In genomic region chr1:173365970-173366409, GRCm38 (mm10) we compare ENCODE assay signal across 8 mouse cellular contexts. TPM values are rescaled to one million over a fixed set of nuclear protein-coding genes. Genes with fewer than 3 reads are reported as not detected.
DNase-seq lines count a peak whose midpoint lies in the region; ATAC-seq and TF ChIP-seq lines count a peak whose summit lies in the region.
"Had no signal": no experiment of that assay in that cellular context is flagged by ENCODE, and none has a peak within 500 bp of the region (broad histone marks: within the 10 kb centered on the region; RNA-seq: fewer than 3 reads in every experiment).

No protein-coding gene starts in this region.

- H3K9me3 ChIP-seq in liver, embryonic 14.5 days (ENCODE audit: control insufficient read depth, low read length), result no peaks in the 10 kb centered on the region
- no peaks in the 10 kb centered on the region for H3K9me3 ChIP-seq in stomach, embryonic 16.5 days (replicated peaks; ENCODE audit: control insufficient read depth, low read length)

- ATAC-seq in liver, embryonic 14.5 days (ENCODE audit: insufficient read depth), result peak; percentile 43; the same call in 1 of the 2 replicates
- ATAC-seq in stomach, embryonic 16.5 days (ENCODE audit: insufficient read depth, low FRiP score), result no peak

- no peak for TF ChIP-seq EP300 in liver, embryonic 14.5 days (IDR thresholded peaks at IDR 0.05; ENCODE audit: low read depth)

- no peak overlapping the region for H3K9ac ChIP-seq in liver, embryonic 14.5 days (replicated peaks)
- H3K9ac ChIP-seq in stomach, embryonic 16.5 days (ENCODE audit: low read length), result no peak overlapping the region

- H3K4me1 ChIP-seq in cortical plate, adult 2 months (ENCODE audit: control insufficient read depth, insufficient read depth, low read length), result peaks cover 8% of the 10 kb centered on the region
- H3K4me1 ChIP-seq in liver, embryonic 14.5 days (replicated peaks; ENCODE audit: control insufficient read depth in 2 of 2, insufficient read depth in 2 of 2, low read length in 1 of 2), result peaks cover 0 to 6% of the 10 kb centered on the region in 2 experiments; a peak in 2 of 4 replicates
- H3K4me1 ChIP-seq in stomach, embryonic 16.5 days (ENCODE audit: control insufficient read depth, insufficient read depth, low read length), result peaks cover 11% of the 10 kb centered on the region; the same call in 1 of the 2 replicates

- no peak for TF ChIP-seq POLR2A in cortical plate, adult 2 months (IDR thresholded peaks at IDR 0.05; ENCODE audit: extremely low read depth, insufficient read depth, low read length)

- no peak overlapping the region for H3K4me2 ChIP-seq in liver, embryonic 14.5 days (ENCODE audit: low read depth)
- peak overlapping the region; percentile 70 for H3K4me2 ChIP-seq in stomach, embryonic 16.5 days (ENCODE audit: low read depth, low read length)

- H3K27me3 ChIP-seq in liver, embryonic 14.5 days (ENCODE audit: control insufficient read depth, insufficient read depth, low read length), result peaks cover 43% of the 10 kb centered on the region
- H3K27me3 ChIP-seq in stomach, embryonic 16.5 days (ENCODE audit: control insufficient read depth, insufficient read depth, low read length), result peaks cover 22% of the 10 kb centered on the region

- no peak overlapping the region for H3K27ac ChIP-seq in cortical plate, adult 2 months (ENCODE audit: insufficient read depth, low read length)
- no peak overlapping the region for H3K27ac ChIP-seq in liver, embryonic 14.5 days
- no peak overlapping the region for H3K27ac ChIP-seq in stomach, embryonic 16.5 days (ENCODE audit: low read length)
- H3K27ac ChIP-seq: macrophage had no signal

- DNase-seq in right cerebral cortex, postnatal 25 days, result peak; percentile 36
- DNase-seq in right cerebral cortex, adult 2 months (ENCODE audit: low spot score in 2 of 2), result no peak
- DNase-seq in gastrocnemius, postnatal 25 days, result peak; percentile 24
- no peak for DNase-seq in liver, embryonic 14.5 days (ENCODE audit: low read depth in 3 of 3, low spot score in 3 of 3)
- no peak for DNase-seq in thymus, postnatal 10 days (ENCODE audit: low spot score in 2 of 2)

- no peaks in the 10 kb centered on the region for H3K36me3 ChIP-seq in liver, embryonic 14.5 days (replicated peaks; ENCODE audit: control insufficient read depth, insufficient read depth, low read depth)
- H3K36me3 ChIP-seq in stomach, embryonic 16.5 days (ENCODE audit: control insufficient read depth, insufficient read depth, low read length), result no peaks in the 10 kb centered on the region

- TF ChIP-seq CTCF in cortical plate, adult 2 months (IDR thresholded peaks at IDR 0.05; ENCODE audit: extremely low read depth, insufficient read depth, low read length), result no peak
- TF ChIP-seq CTCF in liver, embryonic 14.5 days (IDR thresholded peaks at IDR 0.05; ENCODE audit: low read depth), result no peak

- under 1% methylated on average over 13 of the region's 13 CpGs for WGBS in liver, embryonic 14.5 days (ENCODE audit: insufficient replicate concordance)
- 4% methylated on average over 13 of the region's 13 CpGs for WGBS in stomach, embryonic 16.5 days

- peak overlapping the region; percentile 94 for H3K4me3 ChIP-seq in cortical plate, adult 2 months (ENCODE audit: insufficient read depth, low read length)
- no peak overlapping the region for H3K4me3 ChIP-seq in liver, embryonic 14.5 days (ENCODE audit: insufficient read depth in 1 of 2, low read depth in 2 of 2, low read length in 2 of 2)
- peak overlapping the region; percentile 56 for H3K4me3 ChIP-seq in stomach, embryonic 16.5 days (replicated peaks; ENCODE audit: low read length)

RNA-seq across cellular contexts. Expression of gene Cadm3, which starts 1.5 kb away (rescaled TPM):
- polyA plus RNA-seq in cortical plate, adult 2 months (2012; rRNA removed), result 404 and 407 TPM in 2 replicates
- 10 to 100 TPM in 1 of 2 experiments, 1 to 10 TPM in 1; 9.9 to 11.4 TPM for total RNA-seq in gastrocnemius, postnatal 25 days (2021)
- polyA plus RNA-seq in liver, embryonic 14.5 days (2012; rRNA removed), result 0.42 and 0.44 TPM in 2 replicates
- polyA plus RNA-seq in liver, embryonic 14.5 days (2014; fragmentation: Nextera tagmentation; extraction: Ambion mirVana), result 0.87 and 0.89 TPM in 2 replicates
- 3.0 and 3.3 TPM in 2 replicates for polyA plus RNA-seq in stomach, embryonic 16.5 days (2015; fragmentation: Nextera tagmentation; extraction: Ambion mirVana)
- polyA plus RNA-seq: macrophage had no signal

RNA-seq across cellular contexts. Expression of gene Aim2, which starts 15.3 kb away (rescaled TPM):
- polyA plus RNA-seq in cortical plate, adult 2 months (2012; rRNA removed), result 3.4 and 3.6 TPM in 2 replicates
- total RNA-seq in gastrocnemius, postnatal 25 days (2021), result under 1 TPM; 0.46 to 0.56 TPM
- polyA plus RNA-seq in liver, embryonic 14.5 days (2012; rRNA removed), result 3.2 and 4.4 TPM in 2 replicates
- polyA plus RNA-seq in liver, embryonic 14.5 days (2014; fragmentation: Nextera tagmentation; extraction: Ambion mirVana), result 1.7 and 3.3 TPM in 2 replicates
- polyA plus RNA-seq in stomach, embryonic 16.5 days (2015; fragmentation: Nextera tagmentation; extraction: Ambion mirVana), result 2.6 and 2.9 TPM in 2 replicates

RNA-seq across cellular contexts. Expression of gene Ackr1, which starts 32.4 kb away (rescaled TPM):
- 105 and 115 TPM in 2 replicates for polyA plus RNA-seq in cortical plate, adult 2 months (2012; rRNA removed)
- total RNA-seq in gastrocnemius, postnatal 25 days (2021), result 1 to 10 TPM; 3.4 to 5.2 TPM
- polyA plus RNA-seq in liver, embryonic 14.5 days (2012; rRNA removed), result 53.0 and 70.6 TPM in 2 replicates
- 76.9 and 84.9 TPM in 2 replicates for polyA plus RNA-seq in liver, embryonic 14.5 days (2014; fragmentation: Nextera tagmentation; extraction: Ambion mirVana)
- polyA plus RNA-seq in stomach, embryonic 16.5 days (2015; fragmentation: Nextera tagmentation; extraction: Ambion mirVana), result 3.3 and 4.3 TPM in 2 replicates
- polyA plus RNA-seq: macrophage had no signal

Comparison
In these comparisons a context has a peak if more than half of its experiments do, and no peak if none do; other contexts are left out.
1. DNase-seq: peak in right cerebral cortex, postnatal 25 days (single experiment) and gastrocnemius, postnatal 25 days (single experiment); none in right cerebral cortex, adult 2 months (0 of 2), liver, embryonic 14.5 days (0 of 3) and thymus, postnatal 10 days (0 of 2).
2. H3K4me3 ChIP-seq: peak in cortical plate, adult 2 months (single experiment) and stomach, embryonic 16.5 days (single experiment); none in liver, embryonic 14.5 days (0 of 2).
3. RNA of gene Cadm3, which starts 1.5 kb away (polyA plus RNA-seq): 404 to 407 TPM in cortical plate, adult 2 months; 3.0 to 3.3 TPM in stomach, embryonic 16.5 days and 0.42 to 0.89 TPM in liver, embryonic 14.5 days; every median in the first group is over 10 times any median in the second.
4. RNA of gene Ackr1, which starts 32.4 kb away (polyA plus RNA-seq): 105 to 115 TPM in cortical plate, adult 2 months and 53.0 to 84.9 TPM in liver, embryonic 14.5 days; 3.3 to 4.3 TPM in stomach, embryonic 16.5 days; every median in the first group is over 10 times any median in the second.